Mouse (Mus musculus) T-helper 1 cell (primary cell): ENCODE data around the gene Lgals2.

Experiments used
- in situ Hi-C: fragments of 300-600 bp; cut with MboI, MseI; formaldehyde crosslinking; loops from one replicate; pipeline ENCODE4 v1.15.1; 2025; ENCODE audit warnings: high pct_unique_total_duplicates

The Lgals2 gene

DNA sequence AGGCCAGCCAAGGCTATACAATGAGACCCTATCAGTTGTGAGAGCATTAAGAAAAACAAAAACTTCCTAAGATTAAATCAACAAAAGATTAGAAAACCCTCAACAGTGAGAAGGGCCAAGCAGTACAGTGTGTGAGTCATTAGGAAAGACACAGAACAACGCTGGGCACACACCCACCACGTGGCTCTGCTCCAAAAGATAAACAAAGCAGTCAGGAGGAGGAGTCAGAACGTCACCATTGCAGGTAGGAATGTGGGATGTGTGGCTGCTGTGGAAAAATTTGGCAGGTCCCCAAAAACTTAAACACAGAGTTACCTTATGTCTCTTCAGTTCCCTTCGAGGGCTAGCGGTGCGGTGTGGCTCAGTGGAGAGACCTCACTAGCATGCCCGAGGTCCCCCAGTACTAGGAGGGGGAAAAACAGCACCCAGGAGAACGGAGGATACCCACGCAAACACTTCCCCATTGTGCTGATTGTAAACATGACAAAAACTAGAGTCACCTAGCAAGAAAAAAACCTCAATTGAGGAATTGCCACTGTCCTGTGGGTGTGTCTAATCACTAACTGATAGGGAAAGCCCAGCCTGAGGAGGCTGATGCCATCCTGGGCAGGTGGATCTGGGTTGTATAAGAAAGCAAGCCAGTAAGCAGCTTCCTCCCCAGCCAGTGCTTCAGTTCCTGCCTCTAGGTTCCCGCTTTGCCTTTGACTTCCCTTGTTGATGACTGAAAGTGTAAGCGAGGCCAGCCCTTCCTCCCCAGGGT lies 39.8 kb downstream of the Lgals2 start:
- in situ Hi-C loops = no loop called here

DNA sequence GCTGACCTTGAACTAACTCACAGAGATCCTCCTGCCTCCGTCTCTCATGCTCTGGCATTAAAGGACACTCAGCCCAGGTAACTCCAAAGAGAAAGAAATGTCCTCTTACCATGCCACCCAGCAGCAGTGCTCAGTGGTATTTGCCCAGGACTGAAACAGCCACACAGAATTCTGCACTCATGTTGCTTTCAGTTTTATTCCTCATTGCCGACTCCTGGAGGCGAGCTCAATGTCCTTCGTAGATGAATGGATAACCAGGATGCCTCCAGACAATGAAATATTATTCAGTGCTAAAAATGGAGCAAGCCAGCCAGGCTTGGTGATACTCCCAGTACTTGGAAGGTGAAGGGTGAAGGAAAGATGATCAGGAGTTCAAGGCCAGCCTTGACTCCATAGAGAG lies 41.7 kb downstream of the Lgals2 start:
- in situ Hi-C loops = no loop called here

GRCm38 (mm10) chr15:78810146-78810545 lies 45.2 kb downstream of the Lgals2 start:
- in situ Hi-C loops = no loop called here

GRCm38 (mm10) chr15:78809739-78810138 lies 45.6 kb downstream of the Lgals2 start:
- in situ Hi-C loops = no loop called here

- in situ Hi-C loops = no loop called here
These were observed 46.3 kb downstream of the Lgals2 start for GRCm38 (mm10) chr15:78808980-78809379.

DNA sequence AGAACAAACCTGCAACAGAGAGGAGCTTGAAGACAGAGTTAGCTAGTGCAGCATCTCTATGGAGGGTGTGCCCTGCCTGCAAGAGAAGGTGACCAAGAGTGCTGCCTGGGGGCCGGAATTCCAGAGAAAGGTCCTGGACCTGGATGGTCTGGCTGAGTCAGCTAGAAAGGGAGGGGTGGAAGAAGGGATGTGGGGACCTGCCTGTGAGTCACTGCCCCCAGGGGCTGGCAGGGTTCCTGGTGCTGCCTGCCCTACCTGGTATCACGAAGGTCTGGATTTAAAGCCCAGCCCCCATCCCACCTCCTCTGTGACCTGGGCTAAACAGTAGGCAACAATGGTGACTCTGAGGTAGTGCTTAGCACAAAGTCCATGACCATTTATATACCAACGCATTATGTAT lies 48.2 kb downstream of the Lgals2 start:
- in situ Hi-C loops = no loop called here

GRCm38 (mm10) chr15:78806614-78807013 lies 48.7 kb downstream of the Lgals2 start:
- in situ Hi-C loops = no loop called here

GRCm38 (mm10) chr15:78805351-78805750 lies 50.0 kb downstream of the Lgals2 start:
- in situ Hi-C loops = no loop called here

- in situ Hi-C loops = no loop called here
These were observed 51.0 kb downstream of the Lgals2 start for GRCm38 (mm10) chr15:78804326-78804725.

GRCm38 (mm10) chr15:78803499-78803900 lies 51.8 kb downstream of the Lgals2 start:
- in situ Hi-C loops = no loop called here

GRCm38 (mm10) chr15:78802776-78803391 lies 52.4 kb downstream of the Lgals2 start, which contains the start of gene Card10:
Card10 (minus strand) TSS chr15:78803042.
- in situ Hi-C loops = no loop called here

DNA sequence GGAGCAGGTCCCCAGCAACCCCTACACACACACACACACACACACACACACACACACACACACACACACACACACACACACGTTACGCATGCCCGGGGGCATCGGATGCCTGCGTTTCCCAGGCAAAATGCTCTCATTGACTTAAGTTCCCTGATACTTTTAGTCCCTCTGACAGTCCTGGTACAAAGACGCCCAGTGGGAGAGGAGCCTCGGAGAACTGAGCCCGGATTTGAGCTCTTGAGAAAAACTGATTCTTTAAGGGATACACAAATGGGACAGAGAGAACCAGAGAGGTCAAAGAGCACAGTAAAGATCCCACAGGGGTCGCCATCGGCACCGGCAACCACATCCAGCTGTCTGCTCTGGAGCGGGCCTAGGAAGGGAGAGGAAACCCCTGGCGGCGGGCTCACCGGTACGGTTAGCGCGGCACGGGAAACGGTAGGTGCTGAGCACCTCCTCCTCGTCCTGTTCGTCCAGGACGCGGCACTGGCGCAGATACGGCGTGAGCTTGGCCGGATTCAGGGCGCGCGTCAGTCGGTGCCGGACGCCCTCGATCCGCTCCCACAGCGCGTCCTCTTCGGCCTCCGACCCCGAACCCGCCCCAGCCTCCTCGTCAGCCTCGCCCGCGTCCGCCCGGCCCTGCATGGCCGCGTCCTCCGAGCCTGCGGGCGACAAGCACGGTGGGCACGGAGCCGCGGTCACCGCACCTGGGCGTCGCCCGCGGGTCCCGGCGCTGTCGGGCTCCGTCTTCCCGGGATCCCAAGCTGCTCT lies 53.2 kb downstream of the Lgals2 start:
- in situ Hi-C loops = no loop called here

- in situ Hi-C loops = no loop called here
These were observed 53.8 kb downstream of the Lgals2 start for GRCm38 (mm10) chr15:78801571-78801970.
